Mouse (Mus musculus): ENCODE measurements around the gene Cda. TPM values are rescaled to one million over a fixed set of nuclear protein-coding genes. Genes with fewer than 3 reads are reported as not detected.

Gene Cda
- polyA plus RNA-seq, 1 experiment = 3.2 TPM

GRCm38 (mm10) chr4:138318509-138319266, 49.1 kb downstream of the Cda start:
- TF ChIP-seq CTCF (IDR thresholded peaks at IDR 0.05; ENCODE audit: borderline replicate concordance, extremely low read depth, insufficient read depth, insufficient read length) (peak; percentile 93), POLR2A (IDR thresholded peaks at IDR 0.05; ENCODE audit: borderline replicate concordance, extremely low read depth, insufficient read depth, insufficient read length, poor library complexity, severe bottlenecking) (no peak)
- DNase-seq (ENCODE audit: low read depth) = peak; percentile 38

- TF ChIP-seq CTCF (IDR thresholded peaks at IDR 0.05; ENCODE audit: borderline replicate concordance, extremely low read depth, insufficient read depth, insufficient read length) = peak; percentile 39; the same call in 1 of the 2 replicates
- no peak for TF ChIP-seq POLR2A (IDR thresholded peaks at IDR 0.05; ENCODE audit: borderline replicate concordance, extremely low read depth, insufficient read depth, insufficient read length, poor library complexity, severe bottlenecking)
- no peak for DNase-seq (ENCODE audit: low read depth)
Measured at GRCm38 (mm10) chr4:138316369-138316768, 51.4 kb downstream of the Cda start.

GRCm38 (mm10) chr4:138315781-138316180, 52.0 kb downstream of the Cda start:
- TF ChIP-seq POLR2A (IDR thresholded peaks at IDR 0.05; ENCODE audit: borderline replicate concordance, extremely low read depth, insufficient read depth, insufficient read length, poor library complexity, severe bottlenecking) (no peak), CTCF (IDR thresholded peaks at IDR 0.05; ENCODE audit: borderline replicate concordance, extremely low read depth, insufficient read depth, insufficient read length) (peak; percentile 49; the same call in 1 of the 2 replicates)
- DNase-seq (ENCODE audit: low read depth) = no peak

- TF ChIP-seq CTCF (IDR thresholded peaks at IDR 0.05; ENCODE audit: borderline replicate concordance, extremely low read depth, insufficient read depth, insufficient read length) (no peak), POLR2A (IDR thresholded peaks at IDR 0.05; ENCODE audit: borderline replicate concordance, extremely low read depth, insufficient read depth, insufficient read length, poor library complexity, severe bottlenecking) (no peak)
- DNase-seq (ENCODE audit: low read depth) = no peak
Measured at GRCm38 (mm10) chr4:138313795-138314194, 54.0 kb downstream of the Cda start.

- TF ChIP-seq CTCF (IDR thresholded peaks at IDR 0.05; ENCODE audit: borderline replicate concordance, extremely low read depth, insufficient read depth, insufficient read length) (no peak), POLR2A (IDR thresholded peaks at IDR 0.05; ENCODE audit: borderline replicate concordance, extremely low read depth, insufficient read depth, insufficient read length, poor library complexity, severe bottlenecking) (no peak)
- no peak for DNase-seq (ENCODE audit: low read depth)
Measured at GRCm38 (mm10) chr4:138313021-138313420, 54.8 kb downstream of the Cda start.

GRCm38 (mm10) chr4:138312105-138312504, 55.7 kb downstream of the Cda start:
- no peak for DNase-seq (ENCODE audit: low read depth)
- TF ChIP-seq CTCF (IDR thresholded peaks at IDR 0.05; ENCODE audit: borderline replicate concordance, extremely low read depth, insufficient read depth, insufficient read length) (no peak), POLR2A (IDR thresholded peaks at IDR 0.05; ENCODE audit: borderline replicate concordance, extremely low read depth, insufficient read depth, insufficient read length, poor library complexity, severe bottlenecking) (no peak)

GRCm38 (mm10) chr4:138311595-138311994, 56.2 kb downstream of the Cda start:
- peak; percentile 37 for DNase-seq (ENCODE audit: low read depth)

GRCm38 (mm10) chr4:138310311-138310910, 57.4 kb downstream of the Cda start:
- no peak for TF ChIP-seq CTCF (IDR thresholded peaks at IDR 0.05; ENCODE audit: borderline replicate concordance, extremely low read depth, insufficient read depth, insufficient read length)
- TF ChIP-seq POLR2A (IDR thresholded peaks at IDR 0.05; ENCODE audit: borderline replicate concordance, extremely low read depth, insufficient read depth, insufficient read length, poor library complexity, severe bottlenecking) = no peak
- DNase-seq (ENCODE audit: low read depth) = no peak

More at GRCm38 (mm10) chr4:138311595-138311994, 56.2 kb downstream of the Cda start:
- no peak for TF ChIP-seq POLR2A (IDR thresholded peaks at IDR 0.05; ENCODE audit: borderline replicate concordance, extremely low read depth, insufficient read depth, insufficient read length, poor library complexity, severe bottlenecking)
- peak; percentile 83 for TF ChIP-seq CTCF (IDR thresholded peaks at IDR 0.05; ENCODE audit: borderline replicate concordance, extremely low read depth, insufficient read depth, insufficient read length)

- DNase-seq (ENCODE audit: low read depth) = no peak
- TF ChIP-seq CTCF (IDR thresholded peaks at IDR 0.05; ENCODE audit: borderline replicate concordance, extremely low read depth, insufficient read depth, insufficient read length) (no peak), POLR2A (IDR thresholded peaks at IDR 0.05; ENCODE audit: borderline replicate concordance, extremely low read depth, insufficient read depth, insufficient read length, poor library complexity, severe bottlenecking) (no peak)
Measured at GRCm38 (mm10) chr4:138307739-138308138, 60.1 kb downstream of the Cda start.

GRCm38 (mm10) chr4:138307025-138307424, 60.8 kb downstream of the Cda start:
- TF ChIP-seq POLR2A (IDR thresholded peaks at IDR 0.05; ENCODE audit: borderline replicate concordance, extremely low read depth, insufficient read depth, insufficient read length, poor library complexity, severe bottlenecking) = no peak
- no peak for TF ChIP-seq CTCF (IDR thresholded peaks at IDR 0.05; ENCODE audit: borderline replicate concordance, extremely low read depth, insufficient read depth, insufficient read length)

GRCm38 (mm10) chr4:138304340-138305104, 63.3 kb downstream of the Cda start, which contains the start of gene Ddost:
Gene Ddost (plus strand): TSS chr4:138304730.
- DNase-seq (ENCODE audit: low read depth) = peak; percentile 100
- TF ChIP-seq POLR2A (IDR thresholded peaks at IDR 0.05; ENCODE audit: borderline replicate concordance, extremely low read depth, insufficient read depth, insufficient read length, poor library complexity, severe bottlenecking) (peak; percentile 81; the same call in 1 of the 2 replicates), CTCF (IDR thresholded peaks at IDR 0.05; ENCODE audit: borderline replicate concordance, extremely low read depth, insufficient read depth, insufficient read length) (no peak)

More at GRCm38 (mm10) chr4:138307025-138307424, 60.8 kb downstream of the Cda start:
- no peak for DNase-seq (ENCODE audit: low read depth)

Measured in brain, embryonic 14.5 days (tissue).